Mouse (Mus musculus) heart, embryonic 16.5 days (tissue): ENCODE measurements at regions not wholly inside any gene's neighbourhood (a gene's known extent, or its start where the extent isn't known, plus 50 kb on each side); places are given as distances from the start of the nearest gene placed in this dataset.

ENCODE experiments used
- ATAC-seq: fragments of 200-750 bp; cut with Nextera tagmentation; replicated peaks from 2 replicates; pipeline ENCODE4 v1.8.0; 2017; ENCODE audit warnings: moderate number of reproducible peaks; ENCODE audit not compliant: insufficient read depth, low FRiP score; ENCODE audit errors: extremely low read depth
- H3K27ac ChIP-seq: fragments of 300-500 bp; sonication (generic); 2 replicates; pipeline ENCODE4 v1.5.1; 2014; ENCODE audit warnings: mild to moderate bottlenecking, low read length, control low read depth, moderate library complexity
- H3K27me3 ChIP-seq: fragments of 300-500 bp; sonication (generic); 2 replicates; pipeline ENCODE4 v1.6.1; 2014; ENCODE audit warnings: low read length, mixed read lengths; ENCODE audit not compliant: control insufficient read depth, insufficient read depth
- H3K36me3 ChIP-seq: fragments of 300-500 bp; sonication (generic); 2 replicates; pipeline ENCODE4 v1.6.1; 2014; ENCODE audit not compliant: control insufficient read depth, insufficient read depth
- H3K4me1 ChIP-seq: fragments of 300-500 bp; sonication (generic); 2 replicates; pipeline ENCODE4 v1.6.1; 2014; ENCODE audit warnings: low read length, mixed read lengths; ENCODE audit not compliant: control insufficient read depth, insufficient read depth
- H3K4me2 ChIP-seq: fragments of 300-500 bp; sonication (generic); 2 replicates; pipeline ENCODE4 v1.6.1; 2014; ENCODE audit warnings: low read depth, mild to moderate bottlenecking, control low read depth, low read length
- H3K4me3 ChIP-seq: fragments of 300-500 bp; sonication (generic); 2 replicates; pipeline ENCODE4 v1.5.1; 2014; ENCODE audit warnings: mild to moderate bottlenecking, control low read depth, low read length
- H3K9ac ChIP-seq: fragments of 300-500 bp; sonication (generic); 2 replicates; pipeline ENCODE4 v1.6.1; 2014; ENCODE audit warnings: low read length, control low read depth
- H3K9me3 ChIP-seq: fragments of 300-500 bp; sonication (generic); replicated peaks from 2 replicates; pipeline ENCODE4 v1.6.1; 2016; ENCODE audit warnings: low read length; ENCODE audit not compliant: control insufficient read depth
- whole genome bisulfite sequencing: fragments of 180-500 bp; shearing (Covaris S2); extraction: QIAGEN DNeasy Blood & Tissue Kit; methylation state at CpG from one replicate; pipeline ENCODE4 v1.1.7; 2014; 5-methylcytosine and 5-hydroxymethylcytosine counted together

DNA sequence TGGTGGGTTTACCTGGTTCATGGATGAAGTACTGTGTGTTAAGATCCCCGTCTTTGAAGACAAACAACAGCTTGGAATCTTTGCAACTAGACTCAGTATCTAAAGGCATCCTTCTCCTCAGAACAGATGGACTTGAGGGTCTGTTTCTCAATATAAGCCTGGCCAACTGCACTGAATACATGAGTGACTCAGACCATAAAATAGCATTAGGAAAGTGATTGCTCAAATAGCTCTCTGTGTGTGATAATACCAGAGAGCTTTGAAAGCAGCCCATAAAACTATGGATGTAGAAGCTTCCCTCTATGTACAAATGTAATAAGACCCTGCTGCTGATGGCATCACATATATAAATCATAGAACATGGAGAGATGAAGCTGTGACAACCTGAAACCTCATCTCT is 78.3 kb upstream of the Zc3h12c start:
- Histone ChIP-seq H3K27me3 (no peaks in the 10 kb centered on the region), H3K27ac (no peak overlapping the region), H3K9ac (no peak overlapping the region), H3K4me2 (no peak overlapping the region), H3K4me1 (0 out of 2 replicates have a peak, but pooled peaks cover 3% of the 10 kb centered on the region), H3K9me3 (no peaks in the 10 kb centered on the region), H3K36me3 (no peaks in the 10 kb centered on the region), H3K4me3 (no peak overlapping the region)
- ATAC-seq = no peak
- 81% methylated on average over 1 of the region's 1 CpGs for WGBS

DNA sequence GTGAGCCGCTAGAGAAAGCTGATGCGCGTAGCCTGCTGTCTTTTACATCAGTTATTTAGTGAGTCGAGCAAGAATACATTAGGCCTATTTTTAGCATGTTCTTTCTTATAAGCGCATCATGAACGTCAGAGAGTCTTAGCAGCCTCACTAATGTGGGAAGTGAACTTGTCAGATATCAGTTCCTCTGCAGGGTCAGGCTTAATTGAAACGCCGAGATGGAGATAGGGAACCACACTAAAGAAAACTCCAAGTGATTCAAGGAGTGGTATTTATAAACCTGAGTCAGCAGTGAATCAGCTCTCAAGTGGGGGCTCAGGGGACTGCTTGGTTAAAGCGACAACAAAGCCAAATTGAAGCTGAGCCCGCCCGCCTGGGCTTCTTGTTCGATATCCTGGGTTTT is 75.7 kb upstream of the Zc3h12c start:
- peak overlapping the region; percentile 16; the same call in 1 of the 2 replicates for H3K4me2 ChIP-seq
- WGBS = 30% methylated on average over 12 of the region's 12 CpGs
- H3K9ac ChIP-seq = no peak overlapping the region
- no peak for ATAC-seq
- H3K27ac ChIP-seq = no peak overlapping the region
- H3K27me3 ChIP-seq = no peaks in the 10 kb centered on the region
- H3K9me3 ChIP-seq = no peaks in the 10 kb centered on the region
- H3K36me3 ChIP-seq = no peaks in the 10 kb centered on the region
- 0 out of 2 replicates have a peak, but pooled peaks cover 3% of the 10 kb centered on the region for H3K4me1 ChIP-seq
- H3K4me3 ChIP-seq = no peak overlapping the region

- 80% methylated on average over 2 of the region's 2 CpGs for WGBS
- H3K36me3 ChIP-seq = no peaks in the 10 kb centered on the region
- no peak overlapping the region for H3K27ac ChIP-seq
- H3K27me3 ChIP-seq = no peaks in the 10 kb centered on the region
- no peak overlapping the region for H3K9ac ChIP-seq
- H3K4me2 ChIP-seq = no peak overlapping the region
- no peak for ATAC-seq
- H3K4me3 ChIP-seq = no peak overlapping the region
- H3K4me1 ChIP-seq = 0 out of 2 replicates have a peak, but pooled peaks cover 3% of the 10 kb centered on the region
- H3K9me3 ChIP-seq = no peaks in the 10 kb centered on the region
These were observed 74.7 kb upstream of the Zc3h12c start for GRCm38 (mm10) chr9:52243032-52243431.

GRCm38 (mm10) chr9:52241577-52241976 is 73.2 kb upstream of the Zc3h12c start:
- ATAC-seq = no peak
- Histone ChIP-seq H3K9ac (no peak overlapping the region), H3K4me3 (no peak overlapping the region), H3K36me3 (no peaks in the 10 kb centered on the region), H3K27me3 (no peaks in the 10 kb centered on the region), H3K4me2 (no peak overlapping the region), H3K9me3 (no peaks in the 10 kb centered on the region), H3K27ac (no peak overlapping the region), H3K4me1 (0 out of 2 replicates have a peak, but pooled peaks cover 5% of the 10 kb centered on the region)
- 79% methylated on average over 4 of the region's 4 CpGs for WGBS

DNA sequence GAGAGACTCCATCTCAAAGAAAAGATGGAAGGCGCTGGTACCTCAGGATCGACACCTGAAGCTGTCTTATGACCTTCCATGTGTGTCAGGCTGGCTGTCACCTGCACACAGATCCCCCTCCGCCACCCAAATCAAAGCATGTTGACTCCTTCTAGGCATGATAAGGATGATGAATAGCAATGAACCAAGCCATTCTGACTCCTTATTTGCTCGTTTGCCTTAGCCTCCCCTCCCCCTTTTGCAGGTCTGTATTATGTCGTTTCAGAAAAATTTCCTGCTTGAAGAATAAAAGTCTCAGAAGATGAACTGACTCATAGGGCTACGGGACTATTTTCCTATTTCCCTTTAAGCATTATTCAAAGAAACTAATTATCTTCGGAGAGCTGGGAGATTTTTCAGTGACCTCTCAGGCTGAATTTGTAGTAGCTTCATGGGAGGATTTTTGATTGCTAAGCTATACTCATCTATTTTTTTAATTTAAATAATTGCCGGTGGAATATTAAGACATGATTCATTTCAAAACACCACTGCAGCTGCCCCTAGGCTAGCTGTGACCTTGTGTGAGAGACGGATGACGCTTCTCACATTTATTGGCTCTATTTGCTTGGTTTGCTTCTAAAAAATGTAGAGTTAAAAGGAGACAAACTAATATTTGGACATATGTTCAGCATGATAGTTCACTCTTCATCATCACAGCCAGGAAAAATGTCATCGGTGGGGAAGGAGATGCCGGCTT is 72.4 kb upstream of the Zc3h12c start:
- no peak overlapping the region for H3K27ac ChIP-seq
- H3K4me2 ChIP-seq = no peak overlapping the region
- 59% methylated on average over 12 of the region's 12 CpGs for WGBS
- 0 out of 2 replicates have a peak, but pooled peaks cover 5% of the 10 kb centered on the region for H3K4me1 ChIP-seq
- H3K9me3 ChIP-seq = no peaks in the 10 kb centered on the region
- no peaks in the 10 kb centered on the region for H3K27me3 ChIP-seq
- no peak for ATAC-seq
- H3K4me3 ChIP-seq = no peak overlapping the region
- no peak overlapping the region for H3K9ac ChIP-seq
- H3K36me3 ChIP-seq = no peaks in the 10 kb centered on the region

DNA sequence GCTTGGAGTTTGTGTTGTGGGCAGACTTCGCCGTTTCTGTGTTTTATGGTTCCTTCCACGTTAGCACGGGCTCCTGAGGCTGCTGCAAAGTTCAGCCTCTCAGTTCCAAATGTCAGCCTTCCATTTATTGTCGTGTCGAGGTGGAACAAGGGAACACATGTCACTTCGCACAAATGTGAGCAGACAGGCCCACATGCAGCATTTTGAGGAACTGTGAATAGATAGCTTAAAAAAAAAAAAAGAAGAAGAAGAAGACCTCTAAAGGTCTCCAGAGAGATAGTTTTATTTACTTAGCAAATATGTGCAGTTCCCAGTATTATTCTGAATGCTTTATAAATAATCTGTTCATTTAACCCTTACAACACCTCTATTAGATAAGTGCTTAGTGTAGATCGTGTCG is 66.4 kb upstream of the Zc3h12c start:
- H3K36me3 ChIP-seq = no peaks in the 10 kb centered on the region
- WGBS = 78% methylated on average over 9 of the region's 9 CpGs
- H3K4me3 ChIP-seq = no peak overlapping the region
- no peaks in the 10 kb centered on the region for H3K27me3 ChIP-seq
- H3K4me2 ChIP-seq = no peak overlapping the region
- ATAC-seq = no peak
- no peaks in the 10 kb centered on the region for H3K9me3 ChIP-seq
- H3K9ac ChIP-seq = no peak overlapping the region
- no peak overlapping the region for H3K27ac ChIP-seq
- H3K4me1 ChIP-seq = 0 out of 2 replicates have a peak, but pooled peaks cover 2% of the 10 kb centered on the region

- Histone ChIP-seq H3K4me1 (no peaks in the 10 kb centered on the region), H3K9ac (no peak overlapping the region), H3K4me3 (no peak overlapping the region), H3K36me3 (no peaks in the 10 kb centered on the region), H3K27me3 (no peaks in the 10 kb centered on the region), H3K9me3 (no peaks in the 10 kb centered on the region), H3K4me2 (no peak overlapping the region), H3K27ac (no peak overlapping the region)
- WGBS = 73% methylated on average over 9 of the region's 9 CpGs
- ATAC-seq = no peak
These were observed 61.2 kb upstream of the Zc3h12c start for GRCm38 (mm10) chr9:52229589-52229988.

DNA sequence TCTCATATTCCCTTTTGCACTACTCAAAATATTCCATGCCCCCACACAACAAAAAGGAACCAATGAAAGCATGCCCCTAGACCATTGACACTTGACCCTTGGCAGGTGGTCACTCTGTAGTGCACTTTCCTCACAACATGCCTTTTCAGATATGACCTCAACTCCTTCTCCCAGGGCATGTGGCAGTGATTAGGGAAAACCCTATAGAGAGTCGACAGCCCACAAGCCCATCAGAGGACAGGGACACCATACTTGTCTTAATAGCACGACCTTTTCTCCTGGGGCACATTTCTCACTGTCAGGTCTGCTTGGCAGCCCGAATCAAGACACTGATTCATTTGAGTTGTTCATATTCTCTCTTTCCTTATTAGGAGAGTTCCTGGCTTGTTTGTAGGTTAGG is 57.3 kb upstream of the Zc3h12c start:
- no peak overlapping the region for H3K4me3 ChIP-seq
- WGBS = 66% methylated on average over 3 of the region's 3 CpGs
- H3K27me3 ChIP-seq = no peaks in the 10 kb centered on the region
- H3K9me3 ChIP-seq = no peaks in the 10 kb centered on the region
- ATAC-seq = no peak
- H3K27ac ChIP-seq = no peak overlapping the region
- H3K36me3 ChIP-seq = no peaks in the 10 kb centered on the region
- H3K4me2 ChIP-seq = no peak overlapping the region
- H3K4me1 ChIP-seq = no peaks in the 10 kb centered on the region
- no peak overlapping the region for H3K9ac ChIP-seq

- Histone ChIP-seq H3K4me3 (no peak overlapping the region), H3K27ac (no peak overlapping the region), H3K4me1 (no peaks in the 10 kb centered on the region), H3K4me2 (no peak overlapping the region), H3K27me3 (no peaks in the 10 kb centered on the region), H3K9ac (no peak overlapping the region), H3K36me3 (no peaks in the 10 kb centered on the region), H3K9me3 (no peaks in the 10 kb centered on the region)
- WGBS = 50% methylated on average over 7 of the region's 7 CpGs
- no peak for ATAC-seq
These were observed 55.2 kb upstream of the Zc3h12c start for GRCm38 (mm10) chr9:52223509-52224113.
